Mouse (Mus musculus): ENCODE data around the gene Akirin2. TPM values are rescaled to one million over a fixed set of nuclear protein-coding genes. Genes with fewer than 3 reads are reported as not detected.

The Akirin2 gene
- polyA plus RNA-seq (2012; rRNA removed): 15.9 and 22.0 TPM in 2 replicates

GRCm38 (mm10) chr4:34550748-34551097, at the start of gene Akirin2:
TSS of gene Akirin2 (plus strand) at chr4:34550937.
- H3K27me3 ChIP-seq (ENCODE audit: control insufficient read depth, insufficient read depth, low read length): no peaks in the 10 kb centered on the region; the same call in 1 of the 2 replicates
- TF ChIP-seq CTCF (IDR thresholded peaks at IDR 0.05; ENCODE audit: extremely low read depth, insufficient read depth, insufficient read length, insufficient replicate concordance) (no peak), POLR2A (IDR thresholded peaks at IDR 0.05; ENCODE audit: low read depth, low read length) (no peak)
- no peaks in the 10 kb centered on the region for H3K36me3 ChIP-seq (ENCODE audit: control insufficient read depth, insufficient read depth, low read length)
- 1% methylated on average over 48 of the region's 53 CpGs for WGBS
- peak within 1 kb of the TSS; percentile 96 for H3K4me3 ChIP-seq (ENCODE audit: extremely low read depth, insufficient read depth, insufficient read length)
- peaks cover 2% of the 10 kb centered on the region; the same call in 1 of the 2 replicates for H3K4me1 ChIP-seq (ENCODE audit: control insufficient read depth, insufficient read depth, insufficient read length)
- peak within 1 kb of the TSS; percentile 85 for H3K27ac ChIP-seq (ENCODE audit: insufficient read depth, low read length)
- DNase-seq (ENCODE audit: low read depth in 1 of 2, low spot score in 2 of 2): no peak

- H3K4me1 ChIP-seq (ENCODE audit: control insufficient read depth, insufficient read depth, insufficient read length): no peaks in the 10 kb centered on the region
- no peaks in the 10 kb centered on the region for H3K36me3 ChIP-seq (ENCODE audit: control insufficient read depth, insufficient read depth, low read length)
- no peak for DNase-seq (ENCODE audit: low read depth in 1 of 2, low spot score in 2 of 2)
- WGBS: 80% methylated on average over 3 of the region's 3 CpGs
- TF ChIP-seq CTCF (IDR thresholded peaks at IDR 0.05; ENCODE audit: extremely low read depth, insufficient read depth, insufficient read length, insufficient replicate concordance) (no peak), POLR2A (IDR thresholded peaks at IDR 0.05; ENCODE audit: low read depth, low read length) (no peak)
- H3K27ac ChIP-seq (ENCODE audit: insufficient read depth, low read length): no peak overlapping the region
- no peaks in the 10 kb centered on the region for H3K27me3 ChIP-seq (ENCODE audit: control insufficient read depth, insufficient read depth, low read length)
- H3K4me3 ChIP-seq (ENCODE audit: extremely low read depth, insufficient read depth, insufficient read length): no peak overlapping the region
Measured at GRCm38 (mm10) chr4:34510305-34510704, 40.4 kb upstream of the Akirin2 start.

GRCm38 (mm10) chr4:34522846-34523245, 27.9 kb upstream of the Akirin2 start:
- H3K4me1 ChIP-seq (ENCODE audit: control insufficient read depth, insufficient read depth, insufficient read length): no peaks in the 10 kb centered on the region
- DNase-seq (ENCODE audit: low read depth in 1 of 2, low spot score in 2 of 2): no peak
- 71% methylated on average over 3 of the region's 3 CpGs for WGBS

GRCm38 (mm10) chr4:34523586-34523985, 27.2 kb upstream of the Akirin2 start:
- Histone ChIP-seq H3K36me3 (ENCODE audit: control insufficient read depth, insufficient read depth, low read length) (no peaks in the 10 kb centered on the region), H3K27ac (ENCODE audit: insufficient read depth, low read length) (no peak overlapping the region), H3K4me3 (ENCODE audit: extremely low read depth, insufficient read depth, insufficient read length) (no peak overlapping the region), H3K27me3 (ENCODE audit: control insufficient read depth, insufficient read depth, low read length) (no peaks in the 10 kb centered on the region), H3K4me1 (ENCODE audit: control insufficient read depth, insufficient read depth, insufficient read length) (no peaks in the 10 kb centered on the region)
- TF ChIP-seq POLR2A (IDR thresholded peaks at IDR 0.05; ENCODE audit: low read depth, low read length) (no peak), CTCF (IDR thresholded peaks at IDR 0.05; ENCODE audit: extremely low read depth, insufficient read depth, insufficient read length, insufficient replicate concordance) (no peak)
- WGBS: 93% methylated on average over 4 of the region's 4 CpGs
- DNase-seq (ENCODE audit: low read depth in 1 of 2, low spot score in 2 of 2): no peak

More at GRCm38 (mm10) chr4:34522846-34523245, 27.9 kb upstream of the Akirin2 start:
- H3K4me3 ChIP-seq (ENCODE audit: extremely low read depth, insufficient read depth, insufficient read length): no peak overlapping the region
- no peaks in the 10 kb centered on the region for H3K36me3 ChIP-seq (ENCODE audit: control insufficient read depth, insufficient read depth, low read length)
- TF ChIP-seq POLR2A (IDR thresholded peaks at IDR 0.05; ENCODE audit: low read depth, low read length): no peak
- no peak for TF ChIP-seq CTCF (IDR thresholded peaks at IDR 0.05; ENCODE audit: extremely low read depth, insufficient read depth, insufficient read length, insufficient replicate concordance)
- no peak overlapping the region for H3K27ac ChIP-seq (ENCODE audit: insufficient read depth, low read length)
- H3K27me3 ChIP-seq (ENCODE audit: control insufficient read depth, insufficient read depth, low read length): no peaks in the 10 kb centered on the region

- H3K36me3 ChIP-seq (ENCODE audit: control insufficient read depth, insufficient read depth, low read length): no peaks in the 10 kb centered on the region
- no peaks in the 10 kb centered on the region for H3K27me3 ChIP-seq (ENCODE audit: control insufficient read depth, insufficient read depth, low read length)
- DNase-seq (ENCODE audit: low read depth in 1 of 2, low spot score in 2 of 2): no peak
- no peak overlapping the region for H3K27ac ChIP-seq (ENCODE audit: insufficient read depth, low read length)
- TF ChIP-seq POLR2A (IDR thresholded peaks at IDR 0.05; ENCODE audit: low read depth, low read length) (no peak), CTCF (IDR thresholded peaks at IDR 0.05; ENCODE audit: extremely low read depth, insufficient read depth, insufficient read length, insufficient replicate concordance) (no peak)
- H3K4me3 ChIP-seq (ENCODE audit: extremely low read depth, insufficient read depth, insufficient read length): no peak overlapping the region
- WGBS: 25% methylated on average over 3 of the region's 3 CpGs
- H3K4me1 ChIP-seq (ENCODE audit: control insufficient read depth, insufficient read depth, insufficient read length): no peaks in the 10 kb centered on the region
Measured at GRCm38 (mm10) chr4:34526771-34527170, 24.0 kb upstream of the Akirin2 start.

- no peaks in the 10 kb centered on the region for H3K27me3 ChIP-seq (ENCODE audit: control insufficient read depth, insufficient read depth, low read length)
- TF ChIP-seq POLR2A (IDR thresholded peaks at IDR 0.05; ENCODE audit: low read depth, low read length) (no peak), CTCF (IDR thresholded peaks at IDR 0.05; ENCODE audit: extremely low read depth, insufficient read depth, insufficient read length, insufficient replicate concordance) (no peak)
Measured at GRCm38 (mm10) chr4:34528430-34529100, 22.2 kb upstream of the Akirin2 start.

GRCm38 (mm10) chr4:34529379-34529778, 21.4 kb upstream of the Akirin2 start:
- H3K4me1 ChIP-seq (ENCODE audit: control insufficient read depth, insufficient read depth, insufficient read length): no peaks in the 10 kb centered on the region
- no peak overlapping the region for H3K27ac ChIP-seq (ENCODE audit: insufficient read depth, low read length)
- no peak for DNase-seq (ENCODE audit: low read depth in 1 of 2, low spot score in 2 of 2)
- TF ChIP-seq CTCF (IDR thresholded peaks at IDR 0.05; ENCODE audit: extremely low read depth, insufficient read depth, insufficient read length, insufficient replicate concordance): no peak
- WGBS: 89% methylated on average over 4 of the region's 4 CpGs
- no peaks in the 10 kb centered on the region for H3K36me3 ChIP-seq (ENCODE audit: control insufficient read depth, insufficient read depth, low read length)
- no peak overlapping the region for H3K4me3 ChIP-seq (ENCODE audit: extremely low read depth, insufficient read depth, insufficient read length)
- H3K27me3 ChIP-seq (ENCODE audit: control insufficient read depth, insufficient read depth, low read length): no peaks in the 10 kb centered on the region

More at GRCm38 (mm10) chr4:34528430-34529100, 22.2 kb upstream of the Akirin2 start:
- 83% methylated on average over 1 of the region's 1 CpGs for WGBS
- no peak overlapping the region for H3K4me3 ChIP-seq (ENCODE audit: extremely low read depth, insufficient read depth, insufficient read length)
- H3K27ac ChIP-seq (ENCODE audit: insufficient read depth, low read length): no peak overlapping the region
- H3K36me3 ChIP-seq (ENCODE audit: control insufficient read depth, insufficient read depth, low read length): no peaks in the 10 kb centered on the region
- H3K4me1 ChIP-seq (ENCODE audit: control insufficient read depth, insufficient read depth, insufficient read length): no peaks in the 10 kb centered on the region
- DNase-seq (ENCODE audit: low read depth in 1 of 2, low spot score in 2 of 2): no peak

All from spleen, adult 2 months (tissue).